Mouse (Mus musculus): ENCODE measurements around the gene Slc47a1.

DNA sequence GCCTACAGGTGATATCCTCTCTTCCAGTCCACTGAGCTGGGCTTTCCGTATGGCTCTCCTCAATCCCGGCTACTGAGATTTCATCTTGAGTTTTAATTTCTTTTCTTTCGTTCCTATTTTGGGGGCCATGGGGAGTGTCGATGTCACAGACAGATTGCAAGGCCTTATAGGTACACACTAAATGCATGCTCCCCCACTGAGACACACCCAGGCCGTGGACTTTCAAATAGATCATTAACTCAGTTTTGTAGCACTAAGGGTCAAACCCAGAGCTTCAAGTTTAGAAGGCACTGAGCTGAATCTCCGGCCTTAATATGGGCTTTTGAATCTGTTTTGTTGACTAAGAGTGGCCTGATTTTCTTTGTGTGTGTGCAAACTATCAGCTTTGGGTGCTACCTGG, 23.8 kb downstream of the Slc47a1 start:
- TF ChIP-seq CTCF (IDR thresholded peaks at IDR 0.05; ENCODE audit: low read depth) = no peak
- TF ChIP-seq EP300 (IDR thresholded peaks at IDR 0.05; ENCODE audit: low read depth) = no peak

All from liver, embryonic 14.5 days (tissue).